Mouse (Mus musculus) E14TG2a.4 (cell line): ENCODE measurements around the gene Ccm2.

ENCODE experiments used
- H3K27me3 ChIP-seq: 2 replicates; pipeline ENCODE4 v1.6.1; 2014; ENCODE audit warnings: low read length, control low read depth; ENCODE audit not compliant: insufficient read depth
- H3K36me3 ChIP-seq: 2 replicates; pipeline ENCODE4 v1.6.1; 2014; ENCODE audit warnings: low read length, control low read depth; ENCODE audit not compliant: insufficient read depth
- H3K4me1 ChIP-seq: replicated peaks from 2 replicates; pipeline ENCODE4 v1.6.1; 2014; ENCODE audit warnings: low read depth, low read length, control low read depth
- H3K4me3 ChIP-seq: replicated peaks from 2 replicates; pipeline ENCODE4 v1.5.1; 2014; ENCODE audit warnings: mild to moderate bottlenecking, low read length
- H3K9me3 ChIP-seq: 2 replicates; pipeline ENCODE4 v1.6.1; 2014; ENCODE audit warnings: low read length, control low read depth
- CTCF ChIP-seq: conservative IDR thresholded peaks from 2 replicates; pipeline ENCODE4 v1.5.1; 2014; ENCODE audit warnings: low read length
- NANOG ChIP-seq: IDR thresholded peaks from 2 replicates; pipeline ENCODE4 v1.6.1; 2014; ENCODE audit warnings: borderline replicate concordance, low read length, mixed read lengths
- POU5F1 ChIP-seq: IDR thresholded peaks from 2 replicates; pipeline ENCODE4 v1.6.1; 2014; ENCODE audit warnings: low read length, borderline replicate concordance

Ccm2 gene

DNA sequence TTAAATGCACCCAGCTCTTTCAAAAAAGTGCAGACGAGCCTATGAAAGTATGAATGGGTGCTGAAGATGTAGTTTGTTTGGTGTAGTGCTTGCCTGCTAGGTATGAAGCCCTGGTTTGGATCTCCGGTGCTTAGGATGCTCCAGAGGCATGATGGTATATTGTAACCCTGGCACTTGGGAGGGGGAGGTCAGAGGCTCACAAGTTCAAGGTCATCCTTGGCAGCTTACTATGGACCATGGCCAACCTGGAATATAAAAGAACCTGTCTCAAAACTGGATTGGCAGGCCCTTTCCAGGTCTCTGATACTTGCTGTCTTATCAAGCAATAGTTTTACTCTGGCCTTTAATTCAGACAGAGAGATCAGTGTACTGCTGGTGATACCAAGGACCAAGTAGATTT lies 3.1 kb downstream of the Ccm2 start:
- TF ChIP-seq CTCF: no peak
- TF ChIP-seq NANOG: no peak
- TF ChIP-seq POU5F1: no peak
- H3K27me3 ChIP-seq: no peaks in the 10 kb centered on the region
- H3K9me3 ChIP-seq: no peaks in the 10 kb centered on the region
- H3K36me3 ChIP-seq: peaks cover 40% of the 10 kb centered on the region
- H3K4me3 ChIP-seq: no peak overlapping the region
- peaks cover 58% of the 10 kb centered on the region for H3K4me1 ChIP-seq

DNA sequence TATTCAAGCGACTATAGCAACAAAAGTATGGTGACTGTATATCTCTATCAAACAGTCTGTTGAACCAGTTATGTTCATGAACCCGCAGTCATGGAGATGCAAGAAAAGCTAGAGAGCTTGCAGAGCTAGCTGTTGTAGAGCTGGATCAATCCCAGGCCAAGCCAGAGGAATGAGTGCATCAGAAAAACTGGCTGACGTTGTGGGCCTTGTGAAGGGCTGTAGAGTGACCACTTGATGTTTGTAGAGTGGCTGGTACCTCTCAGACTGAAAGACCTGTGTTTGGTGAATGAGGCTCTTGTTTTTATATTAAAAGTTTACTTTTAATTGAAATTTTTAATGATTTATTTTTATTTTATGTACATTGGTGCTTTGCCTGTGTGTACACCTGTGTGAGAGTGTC lies 3.5 kb downstream of the Ccm2 start:
- Histone ChIP-seq H3K4me1 (peaks cover 57% of the 10 kb centered on the region), H3K36me3 (peaks cover 42% of the 10 kb centered on the region), H3K27me3 (no peaks in the 10 kb centered on the region), H3K4me3 (no peak overlapping the region), H3K9me3 (no peaks in the 10 kb centered on the region)
- TF ChIP-seq POU5F1 (no peak), CTCF (no peak), NANOG (no peak)

DNA sequence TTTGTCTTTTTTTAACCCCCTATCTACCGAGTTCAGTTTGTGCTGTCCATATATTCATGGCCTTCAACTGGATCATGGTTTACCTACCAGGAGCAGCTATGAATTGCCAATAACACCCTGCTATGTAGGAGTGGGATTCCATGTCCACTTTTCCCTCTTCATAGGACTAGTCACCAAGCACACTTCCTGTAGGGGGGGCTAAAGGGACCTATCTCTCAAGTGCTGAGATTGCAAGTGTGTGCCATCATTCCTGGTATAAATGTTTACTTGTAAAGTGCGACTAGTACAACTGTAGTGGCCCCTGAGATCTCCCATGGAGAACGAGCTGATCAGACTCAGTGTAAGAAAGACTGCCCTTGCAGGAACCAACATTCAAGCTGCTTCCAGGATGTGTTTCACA lies 11.5 kb downstream of the Ccm2 start:
- Histone ChIP-seq H3K4me1 (peaks cover 82% of the 10 kb centered on the region), H3K36me3 (peaks cover 56% of the 10 kb centered on the region)
- TF ChIP-seq NANOG: no peak
- peak; percentile 15; the same call in 1 of the 2 replicates for TF ChIP-seq CTCF

DNA sequence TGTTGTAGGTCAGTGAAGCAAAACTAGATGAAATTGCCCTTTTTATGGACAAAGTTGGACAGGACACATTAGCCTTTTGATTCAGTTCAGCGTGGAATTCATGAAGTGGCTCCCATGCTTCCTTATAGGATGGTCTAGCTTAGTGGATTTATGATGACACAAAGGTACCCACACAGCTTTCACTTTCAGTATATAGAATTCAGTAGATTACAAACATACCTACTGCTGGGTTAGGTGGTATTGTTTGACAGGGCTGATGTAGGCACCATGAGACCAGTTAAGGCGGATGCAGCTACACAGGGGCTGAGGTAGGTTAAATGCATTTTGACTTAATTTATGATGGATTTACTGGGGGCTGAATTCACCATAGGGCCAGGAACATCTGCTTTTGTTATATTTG lies 13.3 kb downstream of the Ccm2 start:
- Histone ChIP-seq H3K4me3 (no peak overlapping the region), H3K9me3 (no peaks in the 10 kb centered on the region), H3K36me3 (peaks cover 56% of the 10 kb centered on the region), H3K4me1 (peaks cover 69% of the 10 kb centered on the region), H3K27me3 (no peaks in the 10 kb centered on the region)
- TF ChIP-seq NANOG (no peak), CTCF (no peak)

More for the DNA sequence above, 11.5 kb downstream of the Ccm2 start:
- no peak overlapping the region for H3K4me3 ChIP-seq
- H3K27me3 ChIP-seq: no peaks in the 10 kb centered on the region
- no peaks in the 10 kb centered on the region for H3K9me3 ChIP-seq

DNA sequence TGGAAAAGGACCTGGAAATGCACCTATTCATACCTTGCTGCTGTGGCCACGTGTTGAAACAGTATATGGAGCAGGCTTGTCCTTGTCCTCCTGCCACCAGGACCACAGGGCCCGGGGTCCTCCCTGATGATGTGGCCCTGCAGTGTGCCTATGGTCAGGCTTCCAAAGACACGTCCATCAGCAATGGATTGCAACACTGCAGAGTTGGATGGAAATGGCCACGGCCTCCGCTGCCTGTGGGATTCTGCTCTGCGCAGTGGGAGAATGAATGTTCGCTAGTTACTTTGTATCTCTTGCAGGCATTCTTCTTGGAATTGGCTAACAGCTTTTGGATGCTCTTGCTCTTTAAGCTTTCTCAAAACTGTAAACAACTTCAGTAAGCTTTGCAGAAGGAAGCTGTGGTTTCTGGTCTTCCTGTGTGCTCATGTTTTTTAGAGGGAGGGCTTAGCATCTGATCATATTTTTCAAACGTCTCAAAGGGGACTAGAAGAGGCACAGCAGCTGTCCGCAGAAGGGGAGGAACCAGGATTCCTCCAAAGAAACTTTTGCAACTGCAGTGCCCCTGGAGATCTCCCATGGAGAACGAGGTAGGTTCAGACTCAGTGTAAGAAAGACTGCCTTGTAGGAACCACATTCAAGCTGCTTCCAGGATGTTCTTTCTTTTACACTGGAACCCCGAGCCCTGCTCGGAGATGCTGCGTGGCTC lies 14.1 kb downstream of the Ccm2 start:
- H3K4me1 ChIP-seq: peaks cover 62% of the 10 kb centered on the region
- H3K4me3 ChIP-seq: no peak overlapping the region
- no peaks in the 10 kb centered on the region for H3K27me3 ChIP-seq
- H3K9me3 ChIP-seq: no peaks in the 10 kb centered on the region
- peaks cover 51% of the 10 kb centered on the region for H3K36me3 ChIP-seq
- TF ChIP-seq POU5F1: no peak

DNA sequence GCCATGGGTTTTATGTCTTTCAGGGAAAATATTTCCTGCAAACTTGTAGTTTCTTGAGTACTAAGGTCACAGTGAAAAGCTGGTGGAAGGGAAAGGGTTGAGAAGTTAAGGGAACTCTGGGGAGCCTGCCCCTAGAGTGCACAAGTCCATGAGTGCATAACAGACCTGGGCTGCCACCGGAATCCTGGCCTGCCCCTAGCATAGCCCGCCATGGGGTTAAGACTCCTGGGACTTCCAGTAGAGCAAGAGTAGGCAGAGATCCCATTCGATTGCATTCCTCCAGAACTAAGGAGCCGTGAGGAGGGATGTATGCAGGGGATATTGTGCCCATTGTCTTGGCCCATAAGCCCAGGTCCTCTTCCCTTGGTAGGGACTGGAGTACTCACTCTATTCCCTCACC lies 14.8 kb downstream of the Ccm2 start:
- peaks cover 55% of the 10 kb centered on the region for H3K36me3 ChIP-seq
- TF ChIP-seq CTCF: no peak
- TF ChIP-seq NANOG: no peak
- TF ChIP-seq POU5F1: no peak
- no peaks in the 10 kb centered on the region for H3K27me3 ChIP-seq
- H3K4me3 ChIP-seq: no peak overlapping the region
- H3K9me3 ChIP-seq: no peaks in the 10 kb centered on the region
- H3K4me1 ChIP-seq: peaks cover 55% of the 10 kb centered on the region

DNA sequence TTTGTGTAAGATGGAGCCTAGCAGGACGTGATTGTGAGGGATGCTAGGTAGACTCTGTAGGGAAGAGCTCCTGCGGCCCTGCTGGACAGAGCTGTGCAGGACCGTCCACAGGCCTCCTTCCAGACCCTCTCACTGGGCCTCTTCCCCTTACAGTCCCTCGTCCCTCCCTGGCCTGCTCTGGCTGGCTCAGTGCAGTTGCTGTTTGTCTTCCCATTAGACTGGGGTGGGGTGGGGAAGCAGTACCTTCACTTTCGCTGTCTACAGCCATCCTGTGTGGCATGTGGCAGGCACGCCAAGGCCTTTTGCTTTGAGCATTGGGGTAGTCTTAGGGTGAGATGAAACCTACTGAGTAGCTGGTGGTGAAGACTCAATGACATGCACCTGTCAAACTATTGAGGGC lies 15.7 kb downstream of the Ccm2 start:
- Histone ChIP-seq H3K9me3 (no peaks in the 10 kb centered on the region), H3K4me1 (peaks cover 49% of the 10 kb centered on the region), H3K27me3 (no peaks in the 10 kb centered on the region), H3K4me3 (no peak overlapping the region), H3K36me3 (peaks cover 49% of the 10 kb centered on the region)
- TF ChIP-seq POU5F1 (no peak), NANOG (no peak)

DNA sequence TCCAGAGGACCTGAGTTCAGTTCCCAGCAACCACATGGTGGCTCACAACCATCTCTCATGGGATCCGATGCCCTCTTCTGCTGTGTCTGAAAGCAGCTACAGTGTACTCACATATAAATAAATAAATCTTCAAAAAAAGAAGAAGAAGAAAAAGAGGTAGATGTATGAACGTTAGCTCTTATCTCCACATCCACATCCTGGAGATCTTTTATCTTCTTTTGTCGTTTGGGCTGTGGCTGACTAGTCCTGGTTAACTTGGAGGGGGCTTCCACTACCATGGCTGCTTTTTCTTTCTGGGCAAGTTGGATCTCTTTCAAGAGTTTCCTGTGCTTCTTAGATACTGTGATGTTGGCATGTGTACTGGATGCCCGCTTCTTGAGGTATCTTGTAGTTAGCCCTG lies 16.5 kb downstream of the Ccm2 start:
- TF ChIP-seq NANOG (no peak), CTCF (no peak), POU5F1 (no peak)
- H3K27me3 ChIP-seq: no peaks in the 10 kb centered on the region
- H3K36me3 ChIP-seq: peaks cover 49% of the 10 kb centered on the region
- H3K4me3 ChIP-seq: no peak overlapping the region
- H3K4me1 ChIP-seq: peaks cover 45% of the 10 kb centered on the region
- H3K9me3 ChIP-seq: no peaks in the 10 kb centered on the region

DNA sequence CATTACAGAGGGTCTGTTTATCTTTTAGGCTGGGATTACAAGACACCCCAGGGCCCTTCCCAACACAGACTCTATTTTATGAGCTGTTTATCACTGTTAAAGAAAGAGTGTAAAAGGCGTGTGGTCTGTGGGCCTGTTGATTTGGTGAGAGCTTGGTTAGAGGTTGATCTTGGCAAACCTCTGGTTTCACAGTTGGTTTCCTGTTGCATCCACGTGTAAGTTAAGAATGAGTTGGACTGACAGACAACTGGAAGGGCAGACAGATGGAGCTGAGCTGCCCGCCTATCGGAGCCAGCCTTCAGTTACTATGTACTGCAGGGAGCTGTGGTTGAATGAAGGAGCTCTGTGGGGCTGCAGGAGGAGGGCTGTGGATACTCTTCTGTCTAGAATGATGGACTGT lies 19.8 kb downstream of the Ccm2 start:
- no peaks in the 10 kb centered on the region for H3K9me3 ChIP-seq
- peaks cover 44% of the 10 kb centered on the region for H3K4me1 ChIP-seq
- peaks cover 61% of the 10 kb centered on the region for H3K36me3 ChIP-seq
- no peaks in the 10 kb centered on the region for H3K27me3 ChIP-seq
- TF ChIP-seq CTCF (no peak), NANOG (no peak), POU5F1 (no peak)
- H3K4me3 ChIP-seq: no peak overlapping the region

DNA sequence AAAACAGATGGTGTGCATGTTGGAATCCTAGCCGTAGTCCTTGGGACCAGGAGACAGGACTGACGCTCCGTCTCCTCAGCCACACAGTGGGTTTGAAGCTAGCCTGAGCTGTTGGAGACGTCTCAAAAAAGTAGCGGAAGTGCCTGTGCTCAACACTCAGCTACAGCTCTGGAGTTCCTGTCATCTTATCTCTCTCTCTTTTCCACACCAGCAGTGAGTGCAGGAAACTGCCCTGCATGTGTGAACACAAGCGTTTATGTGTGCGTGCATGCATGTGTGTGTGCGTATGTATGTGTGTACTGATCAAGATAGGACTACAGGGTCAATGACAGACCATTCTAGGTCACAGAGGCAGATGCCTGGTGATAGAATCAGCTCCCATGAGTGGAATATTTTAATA lies 21.3 kb downstream of the Ccm2 start:
- H3K4me3 ChIP-seq: no peak overlapping the region
- peaks cover 33% of the 10 kb centered on the region for H3K4me1 ChIP-seq
- peaks cover 56% of the 10 kb centered on the region for H3K36me3 ChIP-seq
- H3K27me3 ChIP-seq: no peaks in the 10 kb centered on the region
- H3K9me3 ChIP-seq: no peaks in the 10 kb centered on the region
- TF ChIP-seq CTCF: no peak
- TF ChIP-seq NANOG: no peak
- no peak for TF ChIP-seq POU5F1
